ENCODE assay signal across 8 mouse cellular contexts in the genomic region with DNA sequence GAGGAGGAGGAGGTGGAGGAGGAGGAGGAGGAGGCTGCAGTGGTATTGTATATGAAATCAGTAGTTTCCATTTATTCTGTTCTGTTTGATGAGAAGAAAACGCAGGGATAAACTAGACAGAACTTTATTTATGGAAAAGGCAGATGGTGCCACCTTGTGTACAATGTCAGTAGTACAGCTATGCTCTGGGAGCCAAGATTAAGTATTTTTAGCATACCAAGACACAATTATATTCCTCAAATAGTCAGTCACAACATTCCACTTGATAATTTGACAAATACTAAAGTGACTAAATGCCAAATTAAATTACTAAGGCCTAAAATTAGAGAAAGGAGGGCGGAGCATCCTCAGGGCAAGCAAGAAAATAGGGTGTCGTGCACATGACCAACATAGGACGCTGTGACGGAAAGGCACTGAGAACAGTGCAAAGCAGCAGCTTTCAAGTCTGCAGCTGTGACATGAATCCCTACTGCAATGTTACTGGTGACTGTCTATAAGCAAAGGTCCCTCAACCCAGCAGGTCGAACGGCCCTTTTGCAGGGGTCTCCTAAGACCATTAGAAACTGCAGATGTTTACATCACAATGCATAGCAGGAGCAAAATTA.
DNase-seq lines count a peak whose midpoint lies in the region; ATAC-seq and TF ChIP-seq lines count a peak whose summit lies in the region.
"Had no signal": no experiment of that assay in that cellular context is flagged by ENCODE, and none has a peak within 500 bp of the region (broad histone marks: within the 10 kb centered on the region; RNA-seq: fewer than 3 reads in every experiment).

No protein-coding gene starts in this region.

- no peaks in the 10 kb centered on the region for H3K9me3 ChIP-seq in kidney, embryonic 14.5 days (ENCODE audit: control insufficient read depth, low read length)
- no peaks in the 10 kb centered on the region for H3K9me3 ChIP-seq in lung, postnatal 0 days (ENCODE audit: low read length)
- H3K9me3 ChIP-seq: embryonic facial prominence, embryonic 13.5 days had no signal

- TF ChIP-seq CTCF in kidney, adult 2 months (conservative IDR thresholded peaks at IDR 0.05; ENCODE audit: insufficient read depth, insufficient read length, low read depth, low read length): 0 out of 2 replicates have a peak, but pooled peaks have one; percentile 14
- peak; percentile 82 for TF ChIP-seq CTCF in lung, postnatal 0 days (IDR thresholded peaks at IDR 0.05)

- DNase-seq in kidney, adult 2 months: peak; percentile 74
- peak; percentile 62 for DNase-seq in MN1 (ENCODE audit: low spot score)
- peak; percentile 43 for DNase-seq in embryo, embryonic 11 days
- DNase-seq in lung, postnatal 0 days (ENCODE audit: low spot score): peak; percentile 71
- no peak for DNase-seq in testis, postnatal 14 days (ENCODE audit: low spot score)

- no peak overlapping the region for H3K4me2 ChIP-seq in kidney, embryonic 14.5 days (replicated peaks; ENCODE audit: low read depth, low read length)
- H3K4me2 ChIP-seq in lung, postnatal 0 days (replicated peaks; ENCODE audit: low read depth, low read length): no peak overlapping the region
- H3K4me2 ChIP-seq: embryonic facial prominence, embryonic 13.5 days had no signal

- no peaks in the 10 kb centered on the region for H3K4me1 ChIP-seq in kidney, adult 2 months (ENCODE audit: control insufficient read depth, insufficient read depth, low read length)
- no peaks in the 10 kb centered on the region for H3K4me1 ChIP-seq in kidney, embryonic 14.5 days (ENCODE audit: control insufficient read depth, insufficient read depth, low read length)
- H3K4me1 ChIP-seq in lung, postnatal 0 days (ENCODE audit: insufficient read depth, low read depth, low read length): no peaks in the 10 kb centered on the region
- H3K4me1 ChIP-seq: embryonic facial prominence, embryonic 13.5 days had no signal

- H3K9ac ChIP-seq in kidney, embryonic 14.5 days (ENCODE audit: low read depth, low read length): no peak overlapping the region
- no peak overlapping the region for H3K9ac ChIP-seq in lung, postnatal 0 days (replicated peaks; ENCODE audit: low read depth)
- H3K9ac ChIP-seq: embryonic facial prominence, embryonic 13.5 days had no signal

- no peak overlapping the region for H3K4me3 ChIP-seq in kidney, adult 2 months (ENCODE audit: insufficient read depth, low read depth, low read length)
- H3K4me3 ChIP-seq in kidney, embryonic 14.5 days (ENCODE audit: low read length): no peak overlapping the region
- H3K4me3 ChIP-seq in lung, postnatal 0 days (ENCODE audit: low read depth, low read length): no peak overlapping the region
- H3K4me3 ChIP-seq: embryonic facial prominence, embryonic 13.5 days had no signal

- no peak for ATAC-seq in kidney, embryonic 14.5 days (ENCODE audit: low FRiP score, low TSS enrichment)
- peak; percentile 44 for ATAC-seq in inflammation-experienced regulatory T-cells, adult 6 months
- ATAC-seq in lung, postnatal 0 days: 0 out of 2 replicates have a peak, but pooled peaks have one; percentile 30

- no peak for TF ChIP-seq POLR2A in kidney, adult 2 months (IDR thresholded peaks at IDR 0.05; ENCODE audit: low read depth, low read length)

- TF ChIP-seq EP300 in lung, postnatal 0 days (IDR thresholded peaks at IDR 0.05): 0 out of 2 replicates have a peak, but pooled peaks have one; percentile 18

- H3K27me3 ChIP-seq in kidney, adult 2 months (replicated peaks; ENCODE audit: control insufficient read depth, insufficient read depth, low read length): no peaks in the 10 kb centered on the region
- H3K27me3 ChIP-seq in kidney, embryonic 14.5 days (ENCODE audit: control insufficient read depth, insufficient read depth, low read length): no peaks in the 10 kb centered on the region
- no peaks in the 10 kb centered on the region for H3K27me3 ChIP-seq in lung, postnatal 0 days (replicated peaks; ENCODE audit: insufficient read depth, low read length)
- H3K27me3 ChIP-seq: embryonic facial prominence, embryonic 13.5 days had no signal

- 62% methylated on average over 7 of the region's 7 CpGs for WGBS in kidney, adult 2 months
- WGBS in kidney, embryonic 14.5 days: 78% methylated on average over 7 of the region's 7 CpGs
- WGBS in lung, postnatal 0 days: 70% methylated on average over 7 of the region's 7 CpGs

- H3K27ac ChIP-seq in kidney, adult 2 months (ENCODE audit: insufficient read depth, low read depth, low read length): no peak overlapping the region
- no peak overlapping the region for H3K27ac ChIP-seq in kidney, embryonic 14.5 days (ENCODE audit: low read depth, low read length)
- no peak overlapping the region for H3K27ac ChIP-seq in lung, postnatal 0 days (ENCODE audit: low read length)
- H3K27ac ChIP-seq: embryonic facial prominence, embryonic 13.5 days had no signal

- H3K36me3 ChIP-seq in kidney, adult 2 months (ENCODE audit: control insufficient read depth, insufficient read depth, low read length): no peaks in the 10 kb centered on the region
- H3K36me3 ChIP-seq in kidney, embryonic 14.5 days (ENCODE audit: control insufficient read depth, insufficient read depth, low read length): peaks cover 71% of the 10 kb centered on the region
- H3K36me3 ChIP-seq in lung, postnatal 0 days (ENCODE audit: insufficient read depth, low read length): peaks cover 38% of the 10 kb centered on the region
